Mouse (Mus musculus) neural tube, embryonic 11.5 days (tissue): ENCODE data around the gene Map2k1. TPM values are rescaled to one million over a fixed set of nuclear protein-coding genes. Genes with fewer than 3 reads are reported as not detected.
"Not testable (repeated sequence)": the region's sequence is repeated elsewhere in the genome, so short reads cannot be mapped to it uniquely, and the experiment has no call there.

Source experiments
- ATAC-seq: fragments of 200-750 bp; cut with Nextera tagmentation; 2 replicates; pipeline ENCODE4 v1.8.0; 2017; ENCODE audit warnings: moderate number of reproducible peaks, mild to moderate bottlenecking, moderate TSS enrichment, moderate library complexity; ENCODE audit not compliant: insufficient read depth, low FRiP score, low TSS enrichment
- DNase-seq: peaks from one replicate; pipeline ENCODE4 v3.0.0-alpha.2; 2015; ENCODE audit warnings: low spot score
- H3K27ac ChIP-seq: fragments of 300-500 bp; sonication (generic); 2 replicates; pipeline ENCODE4 v1.5.1; 2014; ENCODE audit warnings: low read depth, mild to moderate bottlenecking, low read length
- H3K27me3 ChIP-seq: fragments of 300-500 bp; sonication (generic); 2 replicates; pipeline ENCODE4 v1.6.1; 2014; ENCODE audit warnings: mild to moderate bottlenecking, low read length, mixed read lengths; ENCODE audit not compliant: control insufficient read depth, insufficient read depth
- H3K36me3 ChIP-seq: fragments of 300-500 bp; sonication (generic); 2 replicates; pipeline ENCODE4 v1.6.1; 2014; ENCODE audit warnings: mild to moderate bottlenecking, low read length, moderate library complexity, mixed read lengths; ENCODE audit not compliant: control insufficient read depth, insufficient read depth
- H3K4me1 ChIP-seq: fragments of 300-500 bp; sonication (generic); 2 replicates; pipeline ENCODE4 v1.6.1; 2014; ENCODE audit warnings: low read length, mixed read lengths; ENCODE audit not compliant: control insufficient read depth, insufficient read depth
- H3K4me2 ChIP-seq: fragments of 300-500 bp; sonication (generic); 2 replicates; pipeline ENCODE4 v1.6.1; 2014; ENCODE audit warnings: low read depth, mild to moderate bottlenecking, moderate library complexity
- H3K4me3 ChIP-seq: fragments of 300-500 bp; sonication (generic); 2 replicates; pipeline ENCODE4 v1.5.1; 2014; ENCODE audit warnings: low read depth, low read length
- H3K9ac ChIP-seq: fragments of 300-500 bp; sonication (generic); 2 replicates; pipeline ENCODE4 v1.6.1; 2014; ENCODE audit warnings: mild to moderate bottlenecking, low read length
- H3K9me3 ChIP-seq: fragments of 300-500 bp; sonication (generic); 2 replicates; pipeline ENCODE4 v1.6.1; 2016; ENCODE audit warnings: low read length; ENCODE audit not compliant: control insufficient read depth
- WGBS: fragments of 180-500 bp; shearing (Covaris S2); extraction: QIAGEN DNeasy Blood & Tissue Kit; methylation state at CpG from one replicate; pipeline ENCODE4 v1.1.7; 2014; 5-methylcytosine and 5-hydroxymethylcytosine counted together
- polyA plus RNA-seq: library from polyadenylated mRNA; unstranded; fragments of >200 nt; fragmentation: Nextera tagmentation; extraction: Ambion mirVana; gene quantifications from 2 replicates; pipeline ENCODE4 v1.2.1, GENCODE M21; 2014

The Map2k1 gene
- 81.0 and 84.5 TPM in 2 replicates for polyA plus RNA-seq

- Histone ChIP-seq H3K27me3 (no peaks in the 10 kb centered on the region), H3K27ac (peak within 1 kb of the TSS; percentile 75), H3K4me1 (peaks cover 5% of the 10 kb centered on the region; the same call in 1 of the 2 replicates), H3K9ac (peak within 1 kb of the TSS; percentile 82), H3K4me2 (peak within 1 kb of the TSS; percentile 78), H3K36me3 (no peaks in the 10 kb centered on the region), H3K9me3 (no peaks in the 10 kb centered on the region), H3K4me3 (peak within 1 kb of the TSS; percentile 87)
- under 1% methylated on average over 86 of the region's 89 CpGs for WGBS
- ATAC-seq (peak; percentile 96), DNase-seq (peak; percentile 100)
These were observed at the start of gene Map2k1 for GRCm38 (mm10) chr9:64253021-64253904. Gene Map2k1 (minus strand): TSS chr9:64253631.

DNA sequence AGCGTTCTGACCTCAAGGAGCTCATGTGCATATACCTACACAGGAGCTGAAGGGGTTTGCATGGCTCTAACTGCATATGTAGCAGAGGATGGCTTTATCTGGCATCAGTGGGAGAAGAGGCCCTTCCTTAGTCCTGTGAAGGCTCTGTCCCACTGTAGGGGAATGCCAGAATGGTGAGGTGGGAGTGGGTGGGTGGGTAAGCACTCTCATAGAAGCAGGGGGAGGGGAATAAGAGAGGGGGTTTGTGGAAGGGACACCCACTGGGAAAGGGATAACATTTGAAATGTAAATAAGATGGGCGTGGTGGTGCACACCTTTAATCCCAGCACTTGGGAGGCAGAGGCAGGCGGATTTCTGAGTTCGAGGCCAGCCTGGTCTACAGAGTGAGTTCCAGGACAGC lies 49.7 kb upstream of the Map2k1 start:
- H3K4me2 ChIP-seq, ATAC-seq, H3K4me1 ChIP-seq, H3K9ac ChIP-seq, H3K36me3 ChIP-seq, H3K9me3 ChIP-seq, H3K4me3 ChIP-seq, DNase-seq, H3K27ac ChIP-seq, H3K27me3 ChIP-seq: not testable (repeated sequence)
- 89% methylated on average over 4 of the region's 4 CpGs for WGBS

DNA sequence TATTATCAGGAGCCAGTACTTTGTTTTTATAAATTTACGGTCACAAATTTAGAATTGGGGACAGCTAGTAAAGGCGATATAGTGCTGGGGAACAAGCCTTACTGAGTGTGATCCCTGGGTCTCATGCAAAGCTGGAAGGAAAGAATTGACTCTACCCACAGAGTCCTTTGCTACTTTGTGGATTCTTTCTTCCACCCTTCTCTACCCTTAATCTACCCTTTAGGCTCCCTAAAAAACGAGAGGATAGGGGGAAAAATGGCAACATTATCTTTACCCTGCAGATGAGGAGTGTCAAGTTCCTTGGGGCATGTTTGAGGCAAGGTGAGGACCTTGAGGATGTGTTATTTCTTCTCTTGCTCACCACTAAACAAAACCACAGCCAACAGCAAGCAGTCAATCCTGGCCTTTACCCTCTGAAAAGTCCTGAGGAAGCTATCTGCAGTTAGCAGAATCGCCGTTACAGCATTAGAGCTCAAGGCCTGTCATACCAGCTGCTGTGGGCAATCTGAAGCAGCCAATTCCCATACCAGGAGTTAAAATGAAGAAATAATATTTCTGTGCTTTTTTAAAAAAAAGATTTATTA lies 29.1 kb upstream of the Map2k1 start:
- 0 out of 2 replicates have a peak, but pooled peaks cover 2% of the 10 kb centered on the region for H3K36me3 ChIP-seq
- ATAC-seq (no peak), DNase-seq (no peak)
- H3K9ac ChIP-seq, result peak overlapping the region; percentile 97
- peaks cover 7% of the 10 kb centered on the region for H3K4me1 ChIP-seq
- H3K9me3 ChIP-seq, result no peaks in the 10 kb centered on the region
- H3K4me3 ChIP-seq, result peak overlapping the region; percentile 80
- WGBS, result 71% methylated on average over 5 of the region's 5 CpGs
- no peaks in the 10 kb centered on the region for H3K27me3 ChIP-seq
- H3K27ac ChIP-seq, result no peak overlapping the region
- H3K4me2 ChIP-seq, result peak overlapping the region; percentile 55

DNA sequence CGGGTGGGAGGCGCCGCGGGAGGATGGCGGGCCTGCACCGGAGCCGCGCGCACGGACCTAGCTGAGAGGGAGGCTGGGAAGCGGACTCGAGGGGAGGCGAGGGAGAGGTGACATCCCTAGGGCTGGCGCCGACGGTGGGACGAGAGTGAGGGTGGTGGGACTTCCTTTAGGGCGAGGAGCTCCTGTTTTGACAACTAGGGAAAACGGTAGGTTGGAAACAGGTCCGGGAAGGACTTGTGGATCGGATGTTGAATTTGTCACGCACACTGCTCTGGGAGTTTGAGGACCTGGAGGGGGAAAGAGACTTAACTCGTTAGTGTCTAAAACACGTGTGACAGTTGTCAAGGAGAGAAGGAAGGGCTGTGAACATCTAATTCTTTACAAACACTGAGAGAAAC lies 28.3 kb upstream of the Map2k1 start:
- H3K9ac ChIP-seq, result peak overlapping the region; percentile 97
- ATAC-seq (peak; percentile 75), DNase-seq (no peak)
- H3K4me3 ChIP-seq, result peak overlapping the region; percentile 80
- peak overlapping the region; percentile 68; the same call in 1 of the 2 replicates for H3K27ac ChIP-seq
- WGBS, result 0% methylated on average over 24 of the region's 24 CpGs
- H3K9me3 ChIP-seq, result no peaks in the 10 kb centered on the region
- no peaks in the 10 kb centered on the region for H3K27me3 ChIP-seq
- peak overlapping the region; percentile 55 for H3K4me2 ChIP-seq
- peaks cover 7% of the 10 kb centered on the region for H3K4me1 ChIP-seq
- H3K36me3 ChIP-seq, result 0 out of 2 replicates have a peak, but pooled peaks cover 2% of the 10 kb centered on the region

DNA sequence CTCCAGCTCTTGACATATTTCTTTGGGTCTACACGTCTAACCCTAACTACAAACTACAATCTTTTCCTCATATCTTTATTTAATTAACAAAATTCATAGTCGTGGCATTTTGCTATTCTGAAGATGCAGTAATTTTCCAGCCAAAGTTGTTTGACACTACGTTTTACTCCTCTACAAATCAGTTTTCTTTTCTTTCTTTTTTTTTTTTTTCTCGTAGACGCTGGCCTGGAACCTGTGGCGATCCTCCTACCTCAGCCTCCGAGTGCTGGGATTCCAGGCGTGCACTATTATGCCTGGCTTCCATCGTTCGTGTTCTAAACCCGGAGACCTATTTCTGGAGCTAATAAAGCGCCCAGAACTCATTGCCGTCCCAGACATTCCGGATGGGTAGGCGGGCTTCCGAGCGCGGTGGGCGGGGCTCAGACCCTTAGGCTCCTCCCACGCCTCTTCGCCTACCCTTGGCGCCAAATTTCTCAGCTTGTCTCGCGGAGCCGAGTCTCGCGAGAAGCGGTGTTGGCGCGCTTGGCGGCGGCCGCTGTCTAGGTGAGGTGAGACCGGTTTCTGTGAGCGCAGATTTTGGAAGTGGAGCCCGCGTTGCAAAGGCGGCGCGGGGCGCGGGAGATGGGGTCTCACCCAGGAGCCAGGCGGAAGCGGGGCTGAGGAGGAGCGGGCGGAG lies 27.8 kb upstream of the Map2k1 start, which contains the start of gene Tipin:
Gene Tipin, plus strand, starts transcription at position 477 of the 676 bp plus-strand sequence.
- peak within 1 kb of the TSS; percentile 97 for H3K9ac ChIP-seq
- ATAC-seq (peak; percentile 83), DNase-seq (peak; percentile 96)
- 0 out of 2 replicates have a peak, but pooled peaks cover 2% of the 10 kb centered on the region for H3K36me3 ChIP-seq
- peak within 1 kb of the TSS; percentile 55 for H3K4me2 ChIP-seq
- no peaks in the 10 kb centered on the region for H3K9me3 ChIP-seq
- no peaks in the 10 kb centered on the region for H3K27me3 ChIP-seq
- peak within 1 kb of the TSS; percentile 80 for H3K4me3 ChIP-seq
- peak within 1 kb of the TSS; percentile 68; the same call in 1 of the 2 replicates for H3K27ac ChIP-seq
- H3K4me1 ChIP-seq, result peaks cover 7% of the 10 kb centered on the region
- WGBS, result 4% methylated on average over 44 of the region's 46 CpGs

GRCm38 (mm10) chr9:64278665-64279310 lies 25.4 kb upstream of the Map2k1 start:
- H3K4me1 ChIP-seq, result peaks cover 7% of the 10 kb centered on the region
- DNase-seq (no peak), ATAC-seq (no peak)

GRCm38 (mm10) chr9:64277706-64278105 lies 24.3 kb upstream of the Map2k1 start:
- Histone ChIP-seq H3K9ac (no peak overlapping the region), H3K27ac (no peak overlapping the region), H3K4me2 (no peak overlapping the region), H3K4me1 (peaks cover 6% of the 10 kb centered on the region), H3K9me3 (no peaks in the 10 kb centered on the region), H3K27me3 (no peaks in the 10 kb centered on the region), H3K4me3 (no peak overlapping the region), H3K36me3 (no peaks in the 10 kb centered on the region)
- ATAC-seq (no peak), DNase-seq (peak; percentile 70)
- 73% methylated on average over 8 of the region's 8 CpGs for WGBS

More at GRCm38 (mm10) chr9:64278665-64279310, 25.4 kb upstream of the Map2k1 start:
- WGBS, result 95% methylated on average over 6 of the region's 6 CpGs
- Histone ChIP-seq H3K9me3 (no peaks in the 10 kb centered on the region), H3K4me2 (no peak overlapping the region), H3K27me3 (no peaks in the 10 kb centered on the region), H3K4me3 (no peak overlapping the region), H3K9ac (no peak overlapping the region), H3K27ac (no peak overlapping the region), H3K36me3 (no peaks in the 10 kb centered on the region)

GRCm38 (mm10) chr9:64274919-64275318 lies 21.5 kb upstream of the Map2k1 start:
- Histone ChIP-seq H3K4me1 (no peaks in the 10 kb centered on the region), H3K27ac (no peak overlapping the region), H3K4me2 (no peak overlapping the region), H3K9ac (no peak overlapping the region), H3K36me3 (no peaks in the 10 kb centered on the region), H3K27me3 (no peaks in the 10 kb centered on the region), H3K4me3 (no peak overlapping the region), H3K9me3 (no peaks in the 10 kb centered on the region)
- DNase-seq (no peak), ATAC-seq (no peak)
- 74% methylated on average over 1 of the region's 1 CpGs for WGBS
